Mouse (Mus musculus): Measurements from ENCODE around the gene Egfem1. TPM values are rescaled to one million over a fixed set of nuclear protein-coding genes. Genes with fewer than 3 reads are reported as not detected.

Gene Egfem1
- polyA plus RNA-seq, 1 experiment from 2014 or later = 0.99 TPM

- no peaks in the 10 kb centered on the region for H3K4me1 ChIP-seq (replicated peaks; ENCODE audit: control insufficient read depth, insufficient read depth, low read length)
- ATAC-seq (replicated peaks; ENCODE audit: low FRiP score, low TSS enrichment, low read depth) = no peak
These were observed 13.3 kb upstream of the Egfem1 start for GRCm38 (mm10) chr3:29068428-29069098.

GRCm38 (mm10) chr3:29071315-29071714, 10.5 kb upstream of the Egfem1 start:
- no peaks in the 10 kb centered on the region for H3K27me3 ChIP-seq (replicated peaks; ENCODE audit: control insufficient read depth, insufficient read depth, low read length)
- no peaks in the 10 kb centered on the region for H3K4me1 ChIP-seq (replicated peaks; ENCODE audit: control insufficient read depth, insufficient read depth, low read length)
- no peak overlapping the region for H3K4me3 ChIP-seq (ENCODE audit: low read depth, low read length)
- H3K4me2 ChIP-seq (ENCODE audit: low read length) = no peak overlapping the region
- no peak overlapping the region for H3K9ac ChIP-seq (ENCODE audit: low read length)
- WGBS = 78% methylated on average over 4 of the region's 4 CpGs
- H3K27ac ChIP-seq (ENCODE audit: low read depth) = no peak overlapping the region
- no peaks in the 10 kb centered on the region for H3K9me3 ChIP-seq (ENCODE audit: control insufficient read depth, low read length)
- no peaks in the 10 kb centered on the region for H3K36me3 ChIP-seq (ENCODE audit: control insufficient read depth, insufficient read depth, low read length)
- ATAC-seq (replicated peaks; ENCODE audit: low FRiP score, low TSS enrichment, low read depth) (no peak), DNase-seq (ENCODE audit: low spot score) (no peak)

More at GRCm38 (mm10) chr3:29068428-29069098, 13.3 kb upstream of the Egfem1 start:
- Histone ChIP-seq H3K36me3 (ENCODE audit: control insufficient read depth, insufficient read depth, low read length) (no peaks in the 10 kb centered on the region), H3K4me2 (ENCODE audit: low read length) (no peak overlapping the region), H3K9me3 (ENCODE audit: control insufficient read depth, low read length) (no peaks in the 10 kb centered on the region), H3K4me3 (ENCODE audit: low read depth, low read length) (no peak overlapping the region), H3K27me3 (replicated peaks; ENCODE audit: control insufficient read depth, insufficient read depth, low read length) (no peaks in the 10 kb centered on the region), H3K27ac (ENCODE audit: low read depth) (no peak overlapping the region), H3K9ac (ENCODE audit: low read length) (no peak overlapping the region)
- no peak for DNase-seq (ENCODE audit: low spot score)
- WGBS = 79% methylated on average over 6 of the region's 6 CpGs

- Histone ChIP-seq H3K9me3 (ENCODE audit: control insufficient read depth, low read length) (no peaks in the 10 kb centered on the region), H3K4me3 (ENCODE audit: low read depth, low read length) (no peak overlapping the region), H3K36me3 (ENCODE audit: control insufficient read depth, insufficient read depth, low read length) (no peaks in the 10 kb centered on the region), H3K27me3 (replicated peaks; ENCODE audit: control insufficient read depth, insufficient read depth, low read length) (peaks cover 61% of the 10 kb centered on the region), H3K9ac (ENCODE audit: low read length) (no peak overlapping the region), H3K27ac (ENCODE audit: low read depth) (no peak overlapping the region), H3K4me1 (replicated peaks; ENCODE audit: control insufficient read depth, insufficient read depth, low read length) (peaks cover 7% of the 10 kb centered on the region; the same call in 1 of the 2 replicates), H3K4me2 (ENCODE audit: low read length) (peak overlapping the region; percentile 77)
- ATAC-seq (replicated peaks; ENCODE audit: low FRiP score, low TSS enrichment, low read depth) (no peak), DNase-seq (ENCODE audit: low spot score) (no peak)
- 16% methylated on average over 13 of the region's 13 CpGs for WGBS
These were observed 306 bp upstream of the Egfem1 start for GRCm38 (mm10) chr3:29081517-29081916.

GRCm38 (mm10) chr3:29082296-29082995, 623 bp downstream of the Egfem1 start:
- Histone ChIP-seq H3K4me2 (ENCODE audit: low read length) (peak overlapping the region; percentile 77), H3K36me3 (ENCODE audit: control insufficient read depth, insufficient read depth, low read length) (no peaks in the 10 kb centered on the region), H3K4me1 (replicated peaks; ENCODE audit: control insufficient read depth, insufficient read depth, low read length) (peaks cover 7% of the 10 kb centered on the region; the same call in 1 of the 2 replicates), H3K27me3 (replicated peaks; ENCODE audit: control insufficient read depth, insufficient read depth, low read length) (peaks cover 61% of the 10 kb centered on the region), H3K4me3 (ENCODE audit: low read depth, low read length) (peak overlapping the region; percentile 38), H3K9me3 (ENCODE audit: control insufficient read depth, low read length) (no peaks in the 10 kb centered on the region), H3K9ac (ENCODE audit: low read length) (no peak overlapping the region), H3K27ac (ENCODE audit: low read depth) (no peak overlapping the region)
- ATAC-seq (replicated peaks; ENCODE audit: low FRiP score, low TSS enrichment, low read depth) (peak; percentile 60), DNase-seq (ENCODE audit: low spot score) (peak; percentile 64)
- WGBS = under 1% methylated on average over 57 of the region's 59 CpGs

GRCm38 (mm10) chr3:29082996-29083350, 1.1 kb downstream of the Egfem1 start:
- ATAC-seq (replicated peaks; ENCODE audit: low FRiP score, low TSS enrichment, low read depth) (no peak), DNase-seq (ENCODE audit: low spot score) (peak; percentile 61)
- H3K4me3 ChIP-seq (ENCODE audit: low read depth, low read length) = peak overlapping the region; percentile 38
- H3K9ac ChIP-seq (ENCODE audit: low read length) = no peak overlapping the region
- peak overlapping the region; percentile 77 for H3K4me2 ChIP-seq (ENCODE audit: low read length)
- H3K4me1 ChIP-seq (replicated peaks; ENCODE audit: control insufficient read depth, insufficient read depth, low read length) = peaks cover 7% of the 10 kb centered on the region; the same call in 1 of the 2 replicates
- H3K27ac ChIP-seq (ENCODE audit: low read depth) = no peak overlapping the region
- H3K9me3 ChIP-seq (ENCODE audit: control insufficient read depth, low read length) = no peaks in the 10 kb centered on the region
- 5% methylated on average over 12 of the region's 12 CpGs for WGBS
- H3K27me3 ChIP-seq (replicated peaks; ENCODE audit: control insufficient read depth, insufficient read depth, low read length) = peaks cover 61% of the 10 kb centered on the region
- no peaks in the 10 kb centered on the region for H3K36me3 ChIP-seq (ENCODE audit: control insufficient read depth, insufficient read depth, low read length)

- H3K4me3 ChIP-seq (ENCODE audit: low read depth, low read length) = no peak overlapping the region
- H3K9me3 ChIP-seq (ENCODE audit: control insufficient read depth, low read length) = no peaks in the 10 kb centered on the region
- DNase-seq (ENCODE audit: low spot score) (no peak), ATAC-seq (replicated peaks; ENCODE audit: low FRiP score, low TSS enrichment, low read depth) (no peak)
- H3K4me1 ChIP-seq (replicated peaks; ENCODE audit: control insufficient read depth, insufficient read depth, low read length) = no peaks in the 10 kb centered on the region
- H3K36me3 ChIP-seq (ENCODE audit: control insufficient read depth, insufficient read depth, low read length) = no peaks in the 10 kb centered on the region
- no peak overlapping the region for H3K9ac ChIP-seq (ENCODE audit: low read length)
- WGBS = 18% methylated on average over 2 of the region's 2 CpGs
- H3K27ac ChIP-seq (ENCODE audit: low read depth) = no peak overlapping the region
- H3K4me2 ChIP-seq (ENCODE audit: low read length) = no peak overlapping the region
- H3K27me3 ChIP-seq (replicated peaks; ENCODE audit: control insufficient read depth, insufficient read depth, low read length) = no peaks in the 10 kb centered on the region
These were observed 16.6 kb downstream of the Egfem1 start for GRCm38 (mm10) chr3:29098467-29098866.

GRCm38 (mm10) chr3:29106016-29106723, 24.3 kb downstream of the Egfem1 start:
- DNase-seq (ENCODE audit: low spot score) = no peak

GRCm38 (mm10) chr3:29107134-29107533, 25.3 kb downstream of the Egfem1 start:
- WGBS = 81% methylated on average over 1 of the region's 1 CpGs
- no peak overlapping the region for H3K4me3 ChIP-seq (ENCODE audit: low read depth, low read length)
- H3K27me3 ChIP-seq (replicated peaks; ENCODE audit: control insufficient read depth, insufficient read depth, low read length) = no peaks in the 10 kb centered on the region
- DNase-seq (ENCODE audit: low spot score) = no peak
- H3K36me3 ChIP-seq (ENCODE audit: control insufficient read depth, insufficient read depth, low read length) = no peaks in the 10 kb centered on the region
- H3K4me2 ChIP-seq (ENCODE audit: low read length) = no peak overlapping the region
- H3K27ac ChIP-seq (ENCODE audit: low read depth) = no peak overlapping the region
- no peaks in the 10 kb centered on the region for H3K4me1 ChIP-seq (replicated peaks; ENCODE audit: control insufficient read depth, insufficient read depth, low read length)
- H3K9me3 ChIP-seq (ENCODE audit: control insufficient read depth, low read length) = no peaks in the 10 kb centered on the region
- no peak for ATAC-seq (replicated peaks; ENCODE audit: low FRiP score, low TSS enrichment, low read depth)
- no peak overlapping the region for H3K9ac ChIP-seq (ENCODE audit: low read length)

More at GRCm38 (mm10) chr3:29106016-29106723, 24.3 kb downstream of the Egfem1 start:
- Histone ChIP-seq H3K36me3 (ENCODE audit: control insufficient read depth, insufficient read depth, low read length) (no peaks in the 10 kb centered on the region), H3K27me3 (replicated peaks; ENCODE audit: control insufficient read depth, insufficient read depth, low read length) (no peaks in the 10 kb centered on the region), H3K4me2 (ENCODE audit: low read length) (no peak overlapping the region), H3K4me3 (ENCODE audit: low read depth, low read length) (no peak overlapping the region), H3K4me1 (replicated peaks; ENCODE audit: control insufficient read depth, insufficient read depth, low read length) (no peaks in the 10 kb centered on the region), H3K9ac (ENCODE audit: low read length) (no peak overlapping the region), H3K27ac (ENCODE audit: low read depth) (no peak overlapping the region), H3K9me3 (ENCODE audit: control insufficient read depth, low read length) (no peaks in the 10 kb centered on the region)
- ATAC-seq (replicated peaks; ENCODE audit: low FRiP score, low TSS enrichment, low read depth) = no peak
- WGBS = 79% methylated on average over 3 of the region's 3 CpGs
